Mouse (Mus musculus) liver, embryonic 16.5 days (tissue): ENCODE results near the gene Rnf187. TPM values are rescaled to one million over a fixed set of nuclear protein-coding genes. Genes with fewer than 3 reads are reported as not detected.
A peak's percentile ranks its signal among the peaks of the same experiment; 100 is the strongest.

Experiments used
- ATAC-seq: fragments of 200-750 bp; cut with Nextera tagmentation; 2 replicates; pipeline ENCODE4 v1.8.0; 2017; ENCODE audit warnings: low read depth, mild to moderate bottlenecking, moderate number of reproducible peaks, moderate library complexity
- H3K27ac ChIP-seq: fragments of 300-500 bp; sonication (generic); 2 replicates; pipeline ENCODE4 v1.5.1; 2014; ENCODE audit warnings: mild to moderate bottlenecking, low read length
- H3K27me3 ChIP-seq: fragments of 300-500 bp; sonication (generic); 2 replicates; pipeline ENCODE4 v1.6.1; 2014; ENCODE audit warnings: low read depth, low read length, mixed read lengths; ENCODE audit not compliant: control insufficient read depth, insufficient read depth
- H3K36me3 ChIP-seq: fragments of 300-500 bp; sonication (generic); 2 replicates; pipeline ENCODE4 v1.6.1; 2014; ENCODE audit warnings: mild to moderate bottlenecking; ENCODE audit not compliant: control insufficient read depth, insufficient read depth
- H3K4me1 ChIP-seq: fragments of 300-500 bp; sonication (generic); 2 replicates; pipeline ENCODE4 v1.6.1; 2014; ENCODE audit warnings: low read depth, low read length, mixed read lengths; ENCODE audit not compliant: control insufficient read depth
- H3K4me2 ChIP-seq: fragments of 300-500 bp; sonication (generic); 2 replicates; pipeline ENCODE4 v1.6.1; 2014; ENCODE audit warnings: low read depth, low read length, mixed read lengths
- H3K4me3 ChIP-seq: fragments of 300-500 bp; sonication (generic); 2 replicates; pipeline ENCODE4 v1.5.1; 2014; ENCODE audit warnings: low read depth, mild to moderate bottlenecking, low read length
- H3K9ac ChIP-seq: fragments of 300-500 bp; sonication (generic); 2 replicates; pipeline ENCODE4 v1.6.1; 2014; ENCODE audit warnings: low read depth, low read length
- H3K9me3 ChIP-seq: fragments of 300-500 bp; sonication (generic); replicated peaks from 2 replicates; pipeline ENCODE4 v1.6.1; 2016; ENCODE audit warnings: low read length; ENCODE audit not compliant: control insufficient read depth
- WGBS: fragments of 180-500 bp; shearing (Covaris S2); extraction: QIAGEN DNeasy Blood & Tissue Kit; methylation state at CpG from one replicate; pipeline ENCODE4 v1.1.7; 2014; ENCODE audit not compliant: insufficient replicate concordance; 5-methylcytosine and 5-hydroxymethylcytosine counted together
- microRNA-seq: library from miRNA; unstranded; fragments of <30 nt; microRNA quantifications from one replicate; pipeline ENCODE4, GENCODE M21; 2016
- polyA plus RNA-seq: library from polyadenylated mRNA; unstranded; fragments of >200 nt; fragmentation: Nextera tagmentation; extraction: Ambion mirVana; gene quantifications from 2 replicates; pipeline ENCODE4 v1.2.1, GENCODE M21; 2015

The Rnf187 gene
- polyA plus RNA-seq, 1 experiment from 2014 or later, result 81.7 TPM

GRCm38 (mm10) chr11:58903511-58904409 lies 35.0 kb downstream of the Rnf187 start, which contains the start of gene Zfp39:
Gene Zfp39 (minus strand): TSS chr11:58904225.
- under 1% methylated on average over 40 of the region's 40 CpGs for WGBS

GRCm38 (mm10) chr11:58901080-58901479 lies 37.6 kb downstream of the Rnf187 start:
- H3K4me2 ChIP-seq, result peak overlapping the region; percentile 31
- H3K9me3 ChIP-seq, result no peaks in the 10 kb centered on the region
- H3K4me1 ChIP-seq, result peaks cover 31% of the 10 kb centered on the region
- peak overlapping the region; percentile 15; the same call in 1 of the 2 replicates for H3K9ac ChIP-seq
- peak overlapping the region; percentile 76 for H3K27ac ChIP-seq
- H3K36me3 ChIP-seq, result peaks cover 43% of the 10 kb centered on the region
- peak; percentile 64 for ATAC-seq
- no peaks in the 10 kb centered on the region for H3K27me3 ChIP-seq
- peak overlapping the region; percentile 18; the same call in 1 of the 2 replicates for H3K4me3 ChIP-seq

More at GRCm38 (mm10) chr11:58903511-58904409, 35.0 kb downstream of the Rnf187 start, which contains the start of gene Zfp39:
- Histone ChIP-seq H3K4me2 (peak within 1 kb of the TSS; percentile 88), H3K4me1 (peaks cover 31% of the 10 kb centered on the region), H3K4me3 (peak within 1 kb of the TSS; percentile 90), H3K36me3 (peaks cover 25% of the 10 kb centered on the region), H3K9ac (peak within 1 kb of the TSS; percentile 97), H3K27ac (peak within 1 kb of the TSS; percentile 95), H3K27me3 (no peaks in the 10 kb centered on the region), H3K9me3 (no peaks in the 10 kb centered on the region)
- peak; percentile 93 for ATAC-seq

- no peak overlapping the region for H3K4me3 ChIP-seq
- H3K9ac ChIP-seq, result no peak overlapping the region
- WGBS, result 85% methylated on average over 6 of the region's 6 CpGs
- no peak for ATAC-seq
- H3K9me3 ChIP-seq, result no peaks in the 10 kb centered on the region
- H3K4me2 ChIP-seq, result no peak overlapping the region
- H3K36me3 ChIP-seq, result peaks cover 69% of the 10 kb centered on the region
- H3K27me3 ChIP-seq, result no peaks in the 10 kb centered on the region
- no peak overlapping the region for H3K27ac ChIP-seq
- H3K4me1 ChIP-seq, result peaks cover 18% of the 10 kb centered on the region
These were observed 41.2 kb downstream of the Rnf187 start for GRCm38 (mm10) chr11:58897485-58897884.

- no peak for ATAC-seq
- 89% methylated on average over 6 of the region's 6 CpGs for WGBS
- Histone ChIP-seq H3K27ac (no peak overlapping the region), H3K4me3 (no peak overlapping the region), H3K4me2 (no peak overlapping the region), H3K9me3 (no peaks in the 10 kb centered on the region), H3K4me1 (no peaks in the 10 kb centered on the region; the same call in 1 of the 2 replicates), H3K9ac (no peak overlapping the region), H3K36me3 (peaks cover 80% of the 10 kb centered on the region), H3K27me3 (no peaks in the 10 kb centered on the region)
These were observed 44.3 kb downstream of the Rnf187 start for GRCm38 (mm10) chr11:58894456-58894855.

GRCm38 (mm10) chr11:58890511-58890910 lies 48.2 kb downstream of the Rnf187 start:
- Histone ChIP-seq H3K9ac (no peak overlapping the region), H3K27ac (no peak overlapping the region), H3K4me3 (no peak overlapping the region), H3K9me3 (no peaks in the 10 kb centered on the region), H3K4me1 (no peaks in the 10 kb centered on the region), H3K4me2 (no peak overlapping the region), H3K27me3 (no peaks in the 10 kb centered on the region), H3K36me3 (peaks cover 59% of the 10 kb centered on the region)
- no peak for ATAC-seq
- 87% methylated on average over 10 of the region's 10 CpGs for WGBS

- no peak overlapping the region for H3K27ac ChIP-seq
- 63% methylated on average over 8 of the region's 8 CpGs for WGBS
These were observed 55.0 kb downstream of the Rnf187 start for GRCm38 (mm10) chr11:58883756-58884155.

More at GRCm38 (mm10) chr11:58883756-58884155, 55.0 kb downstream of the Rnf187 start:
- Histone ChIP-seq H3K4me3 (no peak overlapping the region), H3K9ac (no peak overlapping the region), H3K4me1 (no peaks in the 10 kb centered on the region), H3K27me3 (no peaks in the 10 kb centered on the region), H3K4me2 (no peak overlapping the region), H3K9me3 (no peaks in the 10 kb centered on the region), H3K36me3 (peaks cover 5% of the 10 kb centered on the region)
- ATAC-seq, result no peak

Small RNA genes lying within 50 kb of the gene (microRNA-seq; reads per million reads assigned to microRNA genes)
- not detected for gene Gm44313

Other genes with a start within 250 kb of the Rnf187 start
- not detected in 2 replicates for gene Olfr319, start 239.8 kb downstream of the Rnf187 start, polyA plus RNA-seq
- gene Olfr318, start 214.9 kb downstream of the Rnf187 start, polyA plus RNA-seq, result not detected in 2 replicates
- not detected in 2 replicates for gene Olfr317, start 199.7 kb downstream of the Rnf187 start, polyA plus RNA-seq
- gene Olfr316, start 186.2 kb downstream of the Rnf187 start, polyA plus RNA-seq, result not detected in 2 replicates
- gene Olfr315, start 165.7 kb downstream of the Rnf187 start, polyA plus RNA-seq, result not detected in 2 replicates
- gene Olfr314, start 156.0 kb downstream of the Rnf187 start, polyA plus RNA-seq, result not detected in 2 replicates
- 0.17 TPM in 1 of 2 replicates, not detected in the other for gene Fam183b, start 137.0 kb downstream of the Rnf187 start, polyA plus RNA-seq
- gene Olfr313, start 123.9 kb downstream of the Rnf187 start, polyA plus RNA-seq, result not detected in 2 replicates
- gene Olfr312, start 109.7 kb downstream of the Rnf187 start, polyA plus RNA-seq, result not detected in 2 replicates
- not detected in 2 replicates for gene Olfr311, start 99.7 kb downstream of the Rnf187 start, polyA plus RNA-seq
- gene Gm12258, start 91.8 kb downstream of the Rnf187 start, polyA plus RNA-seq, result 1.5 and 2.3 TPM in 2 replicates
- gene 2810021J22Rik, start 71.7 kb downstream of the Rnf187 start, polyA plus RNA-seq, result 2.2 and 2.3 TPM in 2 replicates
- gene Zfp39, start 34.7 kb downstream of the Rnf187 start, polyA plus RNA-seq, result 4.2 and 5.6 TPM in 2 replicates
- gene Btnl10, start 21.0 kb downstream of the Rnf187 start, polyA plus RNA-seq, result 14.1 and 14.3 TPM in 2 replicates
- 17.9 and 22.4 TPM in 2 replicates for gene Hist3h2ba, start 10.0 kb upstream of the Rnf187 start, polyA plus RNA-seq
- gene Hist3h2a, start 15.8 kb upstream of the Rnf187 start, polyA plus RNA-seq, result 21.2 and 24.4 TPM in 2 replicates
- 0.15 and 0.19 TPM in 2 replicates for gene Trim17, start 15.8 kb upstream of the Rnf187 start, polyA plus RNA-seq
- 8.2 and 8.7 TPM in 2 replicates for gene Trim11, start 39.2 kb upstream of the Rnf187 start, polyA plus RNA-seq
- 0.12 and 0.34 TPM in 2 replicates for gene Obscn, start 197.5 kb upstream of the Rnf187 start, polyA plus RNA-seq
- gene Iba57, start 224.8 kb upstream of the Rnf187 start, polyA plus RNA-seq, result 12.8 and 13.3 TPM in 2 replicates
- 0.08 and 0.20 TPM in 2 replicates for gene Gjc2, start 244.3 kb upstream of the Rnf187 start, polyA plus RNA-seq